Mouse (Mus musculus) B cell, adult 2 months (primary cell): ENCODE measurements around the gene Ifrd1.
A peak's percentile ranks its signal among the peaks of the same experiment; 100 is the strongest.
"Not testable (repeated sequence)": the region's sequence is repeated elsewhere in the genome, so short reads cannot be mapped to it uniquely, and the experiment has no call there.

Experiments used
- DNase-seq, 2 experiments: peaks; one replicate each; pipeline ENCODE4 v3.0.0; 2022

Gene Ifrd1

GRCm38 (mm10) chr12:40198019-40198418 lies 50.3 kb downstream of the Ifrd1 start:
- DNase-seq = no peak

GRCm38 (mm10) chr12:40197511-40197910 lies 50.8 kb downstream of the Ifrd1 start:
- no peak for DNase-seq

GRCm38 (mm10) chr12:40185474-40185873 lies 62.8 kb downstream of the Ifrd1 start:
- DNase-seq = no peak

GRCm38 (mm10) chr12:40177089-40177488 lies 71.2 kb downstream of the Ifrd1 start:
- peak; percentile 46 to 50 for DNase-seq

GRCm38 (mm10) chr12:40176158-40176557 lies 72.1 kb downstream of the Ifrd1 start:
- no peak for DNase-seq

- not testable (repeated sequence) for DNase-seq
These were observed 73.1 kb downstream of the Ifrd1 start for GRCm38 (mm10) chr12:40175171-40175570.

GRCm38 (mm10) chr12:40171637-40172036 lies 76.7 kb downstream of the Ifrd1 start:
- DNase-seq = peak in 1 of 2 experiments; percentile 5

GRCm38 (mm10) chr12:40169675-40170074 lies 78.6 kb downstream of the Ifrd1 start:
- no peak for DNase-seq

GRCm38 (mm10) chr12:40164621-40165020 lies 83.7 kb downstream of the Ifrd1 start:
- peak; percentile 19 to 28 for DNase-seq

- no peak for DNase-seq
These were observed 87.5 kb downstream of the Ifrd1 start for GRCm38 (mm10) chr12:40160777-40161176.

GRCm38 (mm10) chr12:40154188-40154587 lies 94.1 kb downstream of the Ifrd1 start:
- DNase-seq = no peak

GRCm38 (mm10) chr12:40152353-40153069 lies 95.8 kb downstream of the Ifrd1 start:
- DNase-seq = no peak
